Mouse (Mus musculus): ENCODE data around the gene Tex44.

Gene Tex44

DNA sequence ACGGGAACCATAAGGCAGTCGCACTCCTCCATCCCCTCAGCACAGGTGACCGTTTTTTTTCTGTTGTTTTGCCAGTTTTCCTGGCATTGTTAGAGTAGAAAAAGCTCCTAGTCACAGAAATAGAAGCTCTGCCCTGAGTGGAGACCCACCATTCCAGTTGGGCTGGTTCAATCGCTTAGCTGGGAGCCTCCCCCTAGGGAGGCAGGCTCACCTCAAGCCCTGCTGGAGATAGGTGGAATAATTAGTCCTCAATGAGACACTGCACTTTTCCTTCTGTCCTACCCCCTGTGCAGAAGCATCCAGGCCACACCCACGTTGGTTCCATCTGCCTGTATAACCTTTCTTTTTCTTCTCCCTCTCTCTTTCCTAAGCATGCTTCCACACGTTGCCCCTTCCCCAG lies 23.8 kb downstream of the Tex44 start:
- no peak for DNase-seq

DNA sequence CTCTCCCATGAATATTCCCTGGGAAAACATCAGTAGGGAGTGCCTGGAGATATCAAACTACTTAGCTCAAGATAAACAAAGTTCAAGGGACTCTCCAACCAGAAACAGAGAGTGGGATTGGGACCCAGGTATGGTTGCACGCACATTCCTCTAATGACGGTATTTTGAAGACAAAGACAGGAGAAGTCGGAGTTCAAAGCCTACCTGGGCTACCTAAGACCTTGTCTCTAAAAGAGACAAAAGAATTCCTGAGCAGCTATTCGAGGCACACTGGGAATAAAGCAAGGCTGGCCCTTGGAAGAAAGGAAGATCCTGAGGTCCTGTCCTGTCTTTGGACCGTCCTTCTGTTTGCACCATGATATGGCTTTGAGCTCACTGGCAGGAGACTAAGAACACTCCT lies 26.6 kb downstream of the Tex44 start:
- DNase-seq = no peak

- DNase-seq = no peak
These were observed 30.9 kb downstream of the Tex44 start for GRCm38 (mm10) chr1:86456892-86457581.

DNA sequence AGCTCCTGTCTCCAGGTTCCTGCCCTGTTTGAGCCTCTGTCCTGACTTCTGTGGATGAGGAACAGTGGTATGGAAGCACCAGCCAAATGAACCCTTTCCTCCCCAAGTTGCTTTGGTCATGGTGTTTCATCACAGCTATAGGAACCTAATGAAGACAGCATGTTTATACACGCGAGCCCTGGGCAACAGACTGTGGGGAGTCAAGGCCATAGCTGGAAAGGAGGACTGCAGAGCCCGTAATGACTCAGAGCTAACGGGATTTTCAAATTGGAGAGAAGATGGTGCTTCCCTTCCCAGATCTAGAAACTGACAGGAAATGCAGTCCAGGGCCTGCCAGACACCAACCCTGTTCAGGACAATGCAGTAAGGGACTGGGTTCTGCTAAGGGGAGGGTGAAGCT lies 33.2 kb downstream of the Tex44 start:
- DNase-seq = no peak

DNA sequence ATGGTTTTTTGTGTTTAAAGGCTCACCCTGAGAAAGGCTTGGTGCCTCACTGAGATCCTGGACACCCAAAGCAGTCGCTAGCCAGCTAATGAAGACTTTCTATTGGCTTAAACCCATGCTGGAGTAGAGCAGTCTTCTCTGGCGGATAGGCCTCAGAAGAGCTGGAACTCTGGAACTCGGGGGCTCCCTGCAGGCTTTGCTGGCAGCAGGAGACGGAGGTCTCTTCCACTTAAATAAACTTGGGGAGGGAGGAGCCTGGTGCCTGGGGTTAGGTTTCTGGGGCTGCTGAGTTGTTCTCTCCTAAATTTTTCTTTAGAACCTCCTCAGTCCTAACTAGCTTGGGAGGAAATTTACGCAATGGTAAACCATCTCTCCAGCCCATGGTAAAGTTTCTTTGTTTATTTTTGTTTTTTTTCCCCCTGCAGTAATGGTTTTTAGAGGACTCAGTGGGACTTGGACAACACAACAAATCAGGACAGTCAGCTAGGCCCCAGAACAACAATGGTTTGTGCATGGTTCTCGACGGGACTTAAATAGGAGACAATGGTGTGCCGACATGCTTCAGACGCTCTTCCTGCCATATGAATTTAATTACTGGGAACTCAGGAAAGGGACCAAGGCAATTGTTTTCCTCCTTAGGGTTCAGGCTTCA lies 38.2 kb downstream of the Tex44 start:
- DNase-seq = no peak

- no peak for DNase-seq
These were observed 38.7 kb downstream of the Tex44 start for GRCm38 (mm10) chr1:86464875-86465224.

GRCm38 (mm10) chr1:86467416-86467815 lies 41.3 kb downstream of the Tex44 start:
- no peak for DNase-seq

DNA sequence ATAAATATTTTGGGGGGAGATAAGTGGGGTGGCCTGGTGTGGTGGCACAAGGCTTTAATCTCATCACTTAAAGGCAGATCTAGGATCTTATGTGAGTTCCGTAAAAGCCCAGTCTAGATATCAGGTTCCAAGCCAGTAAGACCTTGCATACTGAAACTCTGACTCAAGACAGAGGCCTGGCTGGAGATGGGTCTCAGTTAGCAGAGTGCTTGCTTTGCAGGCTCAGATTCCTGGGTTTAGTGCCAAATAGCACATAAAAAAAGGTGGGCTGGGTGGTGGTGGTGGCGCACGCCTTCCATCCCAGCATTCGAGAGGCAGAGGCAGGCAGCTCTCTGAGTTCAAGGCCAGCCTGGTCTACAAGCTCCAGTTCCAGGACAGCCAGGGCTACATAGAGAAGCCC lies 43.7 kb downstream of the Tex44 start:
- DNase-seq = no peak

DNA sequence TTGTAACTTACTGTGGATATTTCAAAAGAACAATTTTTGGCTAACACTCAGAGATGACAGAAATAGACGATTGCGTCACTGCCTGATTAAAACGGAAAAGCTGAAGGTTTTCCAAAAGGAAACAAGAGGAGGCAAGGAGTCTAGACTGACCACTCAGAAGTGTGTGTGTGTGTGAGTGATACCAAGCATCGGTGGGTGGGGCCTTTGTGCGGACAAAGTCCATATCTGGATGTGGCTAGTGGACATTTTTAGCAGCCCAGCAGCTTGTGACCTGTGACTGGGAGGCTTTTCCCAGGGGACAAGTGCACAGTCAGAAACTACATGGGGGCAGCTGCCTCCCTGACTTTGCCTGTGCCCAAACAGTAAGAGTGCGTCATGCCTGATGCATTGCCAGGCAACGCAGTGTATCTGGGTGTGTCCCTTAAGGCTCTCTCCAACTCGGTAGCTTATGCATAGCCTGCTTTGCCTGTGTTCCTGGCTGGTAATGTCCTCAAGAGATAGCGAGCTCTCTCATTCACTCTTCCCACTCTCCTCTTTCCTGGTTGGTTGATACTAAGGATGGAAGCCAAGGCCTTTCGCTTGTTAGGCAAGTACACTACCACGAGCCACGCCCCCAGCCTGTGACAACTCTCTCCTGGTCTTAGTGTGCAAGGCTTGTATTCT lies 44.5 kb downstream of the Tex44 start:
- DNase-seq = peak; percentile 59

DNA sequence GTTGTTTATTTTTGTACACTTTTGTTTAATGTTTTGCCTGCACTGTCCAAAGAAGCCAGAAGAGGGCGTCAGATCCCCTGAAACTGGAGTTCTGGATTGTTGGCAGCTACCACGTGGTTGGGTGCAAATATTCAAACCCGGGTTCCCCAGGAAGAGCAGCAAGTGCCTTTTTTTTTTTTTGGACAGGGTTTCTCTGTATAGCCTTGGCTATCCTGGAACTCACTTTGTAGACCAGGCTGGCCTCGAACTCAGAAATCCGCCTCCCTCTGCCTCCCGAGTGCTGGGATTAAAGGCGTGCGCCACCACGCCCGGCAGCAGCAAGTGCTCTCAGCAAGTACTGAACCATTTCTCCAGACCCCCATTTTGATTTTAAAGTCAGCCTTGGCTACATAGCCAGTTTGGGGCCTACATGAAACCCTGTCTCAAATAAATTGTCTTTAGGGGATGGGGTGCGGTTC lies 45.4 kb downstream of the Tex44 start:
- DNase-seq = peak; percentile 70

DNA sequence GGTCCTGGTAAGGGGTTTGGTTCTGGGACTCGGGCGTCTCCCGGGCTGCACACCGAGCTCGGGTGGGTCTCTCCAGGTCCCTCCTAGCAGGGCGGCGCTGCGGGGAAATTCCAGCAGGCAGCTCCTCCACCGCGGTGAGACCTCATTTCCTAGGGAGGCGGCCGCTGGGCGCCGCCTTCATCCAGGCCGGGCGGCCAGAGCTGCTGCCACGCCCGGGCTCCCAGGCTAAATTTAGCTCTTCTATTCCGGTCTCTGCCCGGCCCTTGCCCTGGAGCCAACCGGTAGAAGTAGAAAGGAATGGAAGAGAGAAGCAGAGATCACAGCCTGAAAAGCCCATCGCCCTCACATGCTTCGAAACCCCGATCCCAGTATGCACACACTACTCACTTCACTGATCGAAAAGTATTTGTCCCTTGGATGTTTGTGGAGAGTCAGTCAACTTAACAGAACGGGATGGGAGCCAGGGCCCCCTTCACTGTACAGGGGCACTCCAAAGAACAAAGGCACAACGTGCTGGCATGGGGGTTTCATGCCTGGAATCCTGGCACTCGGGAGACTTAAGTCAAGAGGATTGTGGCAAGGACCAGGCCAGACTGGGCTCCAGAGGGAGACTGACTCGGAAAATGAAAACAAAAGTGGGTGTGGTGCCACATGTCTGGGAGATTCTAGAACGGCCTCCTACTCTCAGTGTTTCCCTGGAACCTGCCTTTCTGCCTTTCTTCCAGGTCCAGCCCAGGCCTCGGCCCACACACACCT lies 46.2 kb downstream of the Tex44 start:
- peak; percentile 89 for DNase-seq

DNA sequence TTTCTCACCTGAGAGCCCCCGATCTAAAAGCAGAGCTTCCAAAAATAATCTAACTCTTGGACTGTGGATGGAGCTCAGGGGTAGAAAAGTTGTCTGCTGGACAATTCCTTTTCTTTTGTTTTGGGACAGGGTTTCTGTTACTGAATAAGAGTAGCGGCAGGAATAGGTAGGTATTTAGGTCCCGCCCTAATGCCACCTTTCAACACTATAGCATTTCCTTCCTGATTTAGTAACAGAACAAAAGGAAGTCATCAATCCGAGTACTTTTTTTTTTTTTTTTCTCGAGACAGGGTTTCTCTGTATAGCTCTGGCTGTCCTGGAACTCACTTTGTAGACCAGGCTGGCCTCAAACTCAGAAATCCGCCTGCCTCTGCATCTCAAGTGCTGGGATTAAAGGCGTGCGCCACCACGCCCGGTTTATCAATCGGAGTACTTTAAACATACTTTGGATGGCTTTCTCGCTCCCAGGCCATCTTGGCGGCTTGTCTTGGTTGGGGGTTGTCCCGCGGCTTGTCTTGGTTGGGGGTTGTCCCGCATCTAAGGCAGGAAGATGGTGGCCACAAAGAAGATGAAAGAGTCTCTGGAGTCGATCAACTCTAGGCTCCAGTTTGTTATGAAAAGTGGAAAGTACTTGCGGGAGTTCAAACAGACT lies 47.1 kb downstream of the Tex44 start:
- DNase-seq = peak; percentile 16

All from liver (tissue).